Mouse (Mus musculus) layer of hippocampus, postnatal 36 days (tissue): ENCODE data around the gene Traf1. TPM values are rescaled to one million over a fixed set of nuclear protein-coding genes. Genes with fewer than 3 reads are reported as not detected.

Experiments used
- DNase-seq, 2 experiments: peaks; one replicate each; pipeline ENCODE4 v3.0.0; 2022
- total RNA-seq, 2 experiments: library from RNA; stranded (reverse); gene quantifications; 2 replicates each; pipeline ENCODE4 v1.2.3; 2021

Gene Traf1
- 1 to 10 TPM; 2.2 to 3.0 TPM for total RNA-seq

- no peak for DNase-seq
These were observed at the start of gene Traf1 for GRCm38 (mm10) chr2:34961481-34962036. Traf1 (minus strand) TSS chr2:34961772.

- DNase-seq = no peak
These were observed 37.4 kb upstream of the Traf1 start for GRCm38 (mm10) chr2:34998956-34999355.

DNA sequence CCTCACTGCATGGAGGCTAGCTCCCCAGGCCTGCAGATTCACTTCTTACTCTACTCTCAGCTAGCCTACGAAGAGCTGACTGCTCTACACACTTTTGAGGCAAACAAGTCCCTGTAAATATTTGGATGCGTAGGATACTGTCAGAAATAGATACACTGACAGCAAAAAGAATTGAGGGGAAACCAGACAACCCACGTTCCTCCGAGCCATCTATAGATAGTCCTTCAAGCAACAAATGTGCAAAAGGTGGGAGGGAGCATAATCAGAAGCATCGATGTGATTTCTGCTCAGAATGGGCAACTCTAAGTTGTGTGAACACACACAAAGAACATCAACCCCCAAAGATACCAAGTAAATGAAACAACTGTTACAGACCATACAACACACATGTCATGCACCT, 34.9 kb upstream of the Traf1 start:
- no peak for DNase-seq

- DNase-seq = no peak
These were observed 32.3 kb upstream of the Traf1 start for GRCm38 (mm10) chr2:34993696-34994356.

DNA sequence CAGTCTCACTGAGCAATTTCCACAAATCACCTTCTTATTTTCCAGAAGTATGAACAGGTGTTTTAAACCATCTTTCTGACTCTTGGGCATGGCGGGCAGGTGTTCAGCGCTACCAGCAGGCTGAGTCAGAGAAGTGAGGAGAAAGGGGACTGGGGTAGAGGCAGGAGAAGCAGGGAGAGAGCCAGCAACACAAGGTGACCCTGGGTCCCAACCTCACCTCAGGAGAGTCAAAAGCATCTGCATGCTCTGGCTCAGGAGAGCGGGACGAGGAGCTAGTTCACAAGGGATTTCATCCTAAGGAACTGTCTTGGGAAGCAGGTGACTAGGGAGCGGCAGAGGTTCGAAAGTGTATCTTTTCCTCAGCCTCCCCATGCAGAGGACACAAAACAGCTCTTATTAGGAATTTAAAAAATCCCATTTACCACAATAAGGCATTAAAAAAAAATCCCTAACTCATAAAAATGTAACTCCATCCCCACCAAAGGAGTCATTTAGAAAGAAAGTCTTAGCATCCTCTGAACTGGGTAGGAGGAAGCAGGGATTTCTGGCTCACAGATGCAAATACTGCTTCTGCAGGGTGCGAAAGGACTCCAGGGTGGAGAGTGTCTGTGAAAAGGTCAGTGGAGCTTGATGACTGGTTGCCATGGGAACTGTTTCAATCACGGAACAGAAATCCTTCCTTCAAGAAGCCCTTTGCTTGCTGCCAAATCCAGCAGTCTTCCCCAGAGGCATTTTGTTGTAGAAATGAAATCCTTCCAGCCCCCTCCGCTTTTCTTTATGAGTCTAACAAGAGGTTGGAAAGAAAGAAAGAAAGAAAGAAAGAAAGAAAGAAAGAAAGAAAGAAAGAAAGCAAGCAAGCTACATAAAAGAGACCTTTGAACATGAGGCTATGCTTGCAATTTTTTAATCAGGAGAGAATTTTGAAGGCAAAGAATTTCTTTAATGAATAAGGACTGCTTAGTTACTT, 31.4 kb upstream of the Traf1 start:
- peak in 1 of 2 experiments; percentile 24 for DNase-seq

GRCm38 (mm10) chr2:34991966-34992365, 30.4 kb upstream of the Traf1 start:
- DNase-seq = no peak

DNA sequence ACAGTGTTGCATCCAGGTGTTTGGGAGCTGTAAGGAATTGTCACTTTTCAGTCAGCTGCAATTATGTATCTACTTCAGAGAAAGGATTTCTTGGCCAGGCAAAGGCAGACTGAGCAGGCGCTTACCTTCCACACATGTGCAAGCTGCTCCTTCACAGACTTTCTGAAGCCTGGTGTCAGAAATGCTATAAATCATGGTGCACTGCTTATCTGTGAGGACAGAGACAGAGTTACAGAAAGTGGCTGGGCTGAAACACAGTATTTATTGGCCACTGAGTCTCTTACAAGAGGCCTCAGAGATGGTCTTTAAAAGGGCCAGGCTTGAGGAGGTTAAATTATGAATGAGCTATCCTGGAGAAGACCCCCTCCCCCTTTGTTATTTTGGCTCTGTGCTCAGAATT, 28.2 kb upstream of the Traf1 start:
- no peak for DNase-seq

- DNase-seq = no peak
These were observed 26.0 kb upstream of the Traf1 start for GRCm38 (mm10) chr2:34987595-34987994.

- DNase-seq = no peak
These were observed 23.3 kb upstream of the Traf1 start for GRCm38 (mm10) chr2:34984885-34985284.

DNA sequence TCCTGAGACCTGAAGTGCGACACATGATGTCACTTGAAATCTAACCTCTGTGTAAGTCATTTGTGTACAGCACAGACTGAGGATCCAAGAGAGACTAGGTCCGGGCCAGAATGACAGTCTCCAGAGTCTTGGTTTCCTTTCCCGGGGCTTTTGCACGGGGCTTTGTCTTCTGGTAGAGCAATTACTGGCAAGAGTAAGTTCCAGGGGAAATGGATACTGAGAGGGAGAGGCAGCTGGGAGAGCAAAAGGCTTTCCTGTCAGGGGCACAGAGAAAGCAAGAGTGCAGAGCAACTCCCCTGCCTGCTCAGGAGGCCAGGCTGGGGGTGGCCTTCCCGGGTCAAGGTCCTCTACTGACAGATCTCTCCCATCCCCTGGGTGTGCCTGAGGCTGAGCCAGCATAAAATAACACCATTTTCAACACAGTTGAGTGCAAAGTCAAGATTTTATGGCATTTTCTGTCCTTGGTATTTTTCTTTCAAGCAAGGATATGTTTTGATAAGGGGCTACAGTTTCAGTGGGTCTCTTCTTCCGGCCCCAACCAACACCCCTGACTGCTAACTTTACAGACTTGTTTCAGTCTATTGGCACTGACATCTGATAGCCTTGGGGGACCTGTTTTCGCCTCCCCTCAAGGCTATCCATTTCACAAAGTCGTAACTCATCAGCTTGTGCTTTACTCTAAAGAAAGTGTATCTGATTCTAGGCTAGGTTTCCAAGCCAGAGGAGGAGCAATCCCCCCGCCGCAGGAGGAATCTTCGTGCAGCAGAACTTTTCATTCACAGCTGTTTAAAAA, 21.5 kb upstream of the Traf1 start:
- DNase-seq = no peak

- no peak for DNase-seq
These were observed 20.6 kb upstream of the Traf1 start for GRCm38 (mm10) chr2:34982096-34982724.

GRCm38 (mm10) chr2:34979459-34980011, 18.0 kb upstream of the Traf1 start:
- no peak for DNase-seq

DNA sequence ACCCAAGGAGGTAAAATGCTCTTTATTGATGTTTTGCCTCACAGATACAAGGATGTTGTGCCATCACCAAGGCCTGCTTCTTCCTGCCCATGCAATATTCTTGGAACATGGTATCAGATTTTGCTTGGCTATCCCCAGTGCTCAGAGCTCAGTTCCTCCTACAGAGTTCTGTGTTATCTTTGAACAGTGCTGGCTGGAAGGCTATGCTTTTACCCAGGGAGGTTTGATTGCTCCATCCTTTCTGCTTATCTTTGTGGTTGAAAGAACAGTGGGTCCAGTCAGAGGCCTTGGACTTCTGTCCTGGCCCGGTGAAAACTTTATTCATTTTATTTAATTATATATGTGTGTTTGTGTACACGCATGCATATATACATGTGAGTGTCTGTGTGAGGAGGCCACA, 16.7 kb upstream of the Traf1 start:
- DNase-seq = no peak

- DNase-seq = no peak
These were observed 15.5 kb upstream of the Traf1 start for GRCm38 (mm10) chr2:34976945-34977658.

GRCm38 (mm10) chr2:34976447-34976846, 14.9 kb upstream of the Traf1 start:
- DNase-seq = no peak

DNA sequence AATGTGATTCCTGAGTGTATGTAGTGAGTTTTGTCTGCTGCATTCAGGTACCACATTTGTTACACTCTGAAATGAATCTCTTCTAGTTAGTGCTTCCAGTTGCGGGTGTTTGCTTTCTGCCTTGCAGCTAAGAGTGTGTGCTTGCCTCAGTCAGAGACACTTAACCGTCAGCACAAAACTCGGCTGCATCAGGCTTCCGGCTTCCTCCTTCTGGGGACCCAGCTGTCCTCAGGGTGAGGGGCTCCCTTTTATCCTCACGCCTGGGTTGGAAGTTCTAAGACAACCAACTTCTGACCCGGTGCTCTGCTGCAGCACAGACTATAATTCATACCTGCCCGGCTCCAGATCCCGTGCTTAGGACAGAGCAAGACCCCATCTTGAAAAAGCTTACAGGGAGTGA, 11.5 kb upstream of the Traf1 start:
- no peak for DNase-seq

GRCm38 (mm10) chr2:34971080-34971888, 9.7 kb upstream of the Traf1 start:
- DNase-seq = no peak

DNA sequence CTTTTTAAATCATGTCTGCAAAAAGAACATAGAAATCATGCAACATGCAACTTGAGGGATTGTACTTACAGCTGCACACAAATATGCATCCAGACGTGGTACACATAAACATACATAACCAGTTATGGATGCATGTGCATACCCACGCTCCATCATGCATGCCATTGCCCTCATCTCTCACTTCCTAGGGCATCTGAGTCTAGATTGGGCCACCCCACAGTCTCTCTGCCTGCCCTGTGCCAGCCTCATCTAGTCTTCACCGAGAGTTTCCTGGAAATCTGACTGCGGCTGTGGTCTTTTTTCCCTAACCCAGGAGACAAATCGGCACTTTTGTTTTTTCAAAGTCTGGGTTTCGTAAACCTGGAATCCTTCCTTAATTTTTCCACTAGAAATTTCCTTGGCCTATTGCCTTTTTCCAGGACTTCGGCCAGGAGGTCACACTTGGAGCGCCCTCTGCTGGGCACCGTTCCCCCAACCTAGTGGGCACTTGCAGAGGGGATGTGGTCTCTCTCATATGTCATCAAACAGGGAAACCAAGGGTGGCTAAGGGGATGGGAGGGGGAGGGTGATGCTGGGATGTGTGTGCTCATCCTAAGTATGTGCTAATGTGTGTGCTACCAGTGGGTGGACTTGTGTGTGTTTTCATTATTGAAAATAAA, 8.6 kb upstream of the Traf1 start:
- peak; percentile 40 to 45 for DNase-seq

GRCm38 (mm10) chr2:34969166-34969565, 7.6 kb upstream of the Traf1 start:
- no peak for DNase-seq
